ENCODE assay signal across 8 mouse cellular contexts in the genomic region with DNA sequence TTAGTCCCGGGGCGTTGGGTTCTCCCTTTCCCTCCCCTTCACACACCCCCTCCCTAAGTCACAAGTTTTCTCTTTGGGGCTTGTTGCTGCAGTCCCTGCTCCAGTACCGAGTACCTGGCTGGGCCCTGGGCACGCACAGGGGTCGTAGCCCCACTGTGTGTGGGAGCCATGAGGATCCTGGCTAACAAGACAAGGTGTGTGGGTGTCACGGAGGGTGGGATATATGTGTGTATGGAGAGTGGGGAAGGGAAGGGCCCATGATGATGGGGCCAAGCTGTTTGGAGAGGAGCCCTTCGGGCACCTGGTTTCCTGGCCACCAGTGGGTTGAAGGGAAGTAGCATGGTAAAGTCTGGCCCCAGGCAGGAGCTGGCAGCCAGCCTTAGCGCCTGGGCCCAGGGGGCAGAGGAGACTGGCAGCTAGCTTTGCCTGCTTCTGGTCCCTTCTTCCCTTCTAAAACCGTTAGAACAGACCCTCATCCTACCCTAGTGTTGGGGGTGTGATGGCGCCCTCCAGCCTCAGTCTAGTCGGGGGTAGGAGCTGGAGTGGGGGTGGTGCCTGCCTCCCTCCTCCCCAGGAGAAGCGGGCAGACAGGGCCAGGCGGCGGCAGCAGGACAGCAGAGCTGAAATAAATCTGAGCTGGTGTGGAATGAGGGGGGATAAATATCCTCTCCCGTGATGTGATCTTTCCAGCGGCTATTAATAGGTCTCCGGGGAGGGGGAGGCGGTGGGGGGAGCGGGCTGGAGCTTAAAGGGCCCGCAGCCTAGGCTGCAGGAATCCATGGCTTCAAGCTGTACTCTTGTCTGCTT. TPM values are rescaled to one million over a fixed set of nuclear protein-coding genes. Genes with fewer than 3 reads are reported as not detected.
DNase-seq lines count a peak whose midpoint lies in the region; ATAC-seq and TF ChIP-seq lines count a peak whose summit lies in the region.

No protein-coding gene starts in this region.

- peaks cover 83% of the 10 kb centered on the region for H3K79me2 ChIP-seq in C2C12 (ENCODE audit: control insufficient read depth, insufficient read depth)

- peak overlapping the region; percentile 99 for H3K27ac ChIP-seq in embryonic facial prominence, embryonic 13.5 days
- H3K27ac ChIP-seq in heart, postnatal 0 days (ENCODE audit: low read depth): peak overlapping the region; percentile 96
- H3K27ac ChIP-seq in limb, embryonic 12.5 days: peak overlapping the region; percentile 98
- H3K27ac ChIP-seq in neural tube, embryonic 14.5 days (ENCODE audit: low read depth, low read length): peak overlapping the region; percentile 77

- peak overlapping the region; percentile 50 for H3K4me3 ChIP-seq in C2C12 (ENCODE audit: insufficient read depth, poor library complexity, severe bottlenecking)
- peak overlapping the region; percentile 48 for H3K4me3 ChIP-seq in embryonic facial prominence, embryonic 13.5 days
- peak overlapping the region; percentile 47 for H3K4me3 ChIP-seq in heart, postnatal 0 days (ENCODE audit: low read depth, low read length)
- H3K4me3 ChIP-seq in limb, embryonic 12.5 days (replicated peaks): peak overlapping the region; percentile 49
- H3K4me3 ChIP-seq in neural tube, embryonic 14.5 days (ENCODE audit: low read depth, low read length): peak overlapping the region; percentile 35

- H3K27me3 ChIP-seq in C2C12 (ENCODE audit: control insufficient read depth, insufficient read depth, insufficient read length): no peaks in the 10 kb centered on the region
- no peaks in the 10 kb centered on the region for H3K27me3 ChIP-seq in embryonic facial prominence, embryonic 13.5 days
- H3K27me3 ChIP-seq in heart, postnatal 0 days (ENCODE audit: control insufficient read depth, insufficient read depth, low read length): no peaks in the 10 kb centered on the region
- no peaks in the 10 kb centered on the region for H3K27me3 ChIP-seq in limb, embryonic 12.5 days
- no peaks in the 10 kb centered on the region for H3K27me3 ChIP-seq in neural tube, embryonic 14.5 days (ENCODE audit: control insufficient read depth, insufficient read depth, low read length)

- peak overlapping the region; percentile 75 for H3K9ac ChIP-seq in embryonic facial prominence, embryonic 13.5 days
- H3K9ac ChIP-seq in heart, postnatal 0 days (replicated peaks; ENCODE audit: low read depth, low read length): peak overlapping the region; percentile 64
- peak overlapping the region; percentile 66 for H3K9ac ChIP-seq in limb, embryonic 12.5 days (replicated peaks)
- peak overlapping the region; percentile 56 for H3K9ac ChIP-seq in neural tube, embryonic 14.5 days (replicated peaks; ENCODE audit: low read depth, low read length)

- no peaks in the 10 kb centered on the region for H3K9me3 ChIP-seq in embryonic facial prominence, embryonic 13.5 days
- H3K9me3 ChIP-seq in heart, postnatal 0 days (replicated peaks; ENCODE audit: control insufficient read depth, low read length): no peaks in the 10 kb centered on the region
- no peaks in the 10 kb centered on the region for H3K9me3 ChIP-seq in limb, embryonic 12.5 days
- no peaks in the 10 kb centered on the region for H3K9me3 ChIP-seq in neural tube, embryonic 14.5 days (ENCODE audit: control insufficient read depth, low read length)

- peaks cover 46% of the 10 kb centered on the region for H3K79me3 ChIP-seq in C2C12 (ENCODE audit: low read depth)

- peak; percentile 33; the same call in 1 of the 2 replicates for TF ChIP-seq EP300 in heart, postnatal 0 days (IDR thresholded peaks at IDR 0.05; ENCODE audit: low read depth)

- peak overlapping the region; percentile 79 for H3K4me2 ChIP-seq in embryonic facial prominence, embryonic 13.5 days
- H3K4me2 ChIP-seq in heart, postnatal 0 days (ENCODE audit: low read depth, low read length): peak overlapping the region; percentile 62
- H3K4me2 ChIP-seq in limb, embryonic 12.5 days: peak overlapping the region; percentile 89
- H3K4me2 ChIP-seq in neural tube, embryonic 14.5 days (ENCODE audit: low read depth, low read length): peak overlapping the region; percentile 80

- no peak for TF ChIP-seq CTCF in C2C12 (IDR thresholded peaks at IDR 0.05; ENCODE audit: control insufficient read depth, insufficient read depth, insufficient read length)
- no peak for TF ChIP-seq CTCF in heart, postnatal 0 days (IDR thresholded peaks at IDR 0.05; ENCODE audit: low read depth)

- WGBS in embryonic facial prominence, embryonic 13.5 days: 2% methylated on average over 20 of the region's 20 CpGs
- WGBS in heart, postnatal 0 days: 8% methylated on average over 20 of the region's 20 CpGs
- 3% methylated on average over 20 of the region's 20 CpGs for WGBS in limb, embryonic 12.5 days
- WGBS in neural tube, embryonic 14.5 days: 6% methylated on average over 19 of the region's 20 CpGs

- H3K4me1 ChIP-seq in embryonic facial prominence, embryonic 13.5 days: peaks cover 89% of the 10 kb centered on the region
- H3K4me1 ChIP-seq in heart, postnatal 0 days (ENCODE audit: control insufficient read depth, insufficient read depth): peaks cover 56% of the 10 kb centered on the region
- peaks cover 74% of the 10 kb centered on the region for H3K4me1 ChIP-seq in limb, embryonic 12.5 days (replicated peaks)
- peaks cover 62% of the 10 kb centered on the region for H3K4me1 ChIP-seq in neural tube, embryonic 14.5 days (ENCODE audit: control insufficient read depth, insufficient read depth, low read length)

- H3K36me3 ChIP-seq in C2C12 (ENCODE audit: control insufficient read depth, insufficient read depth): peaks cover 24% of the 10 kb centered on the region
- peaks cover 35% of the 10 kb centered on the region for H3K36me3 ChIP-seq in embryonic facial prominence, embryonic 13.5 days
- H3K36me3 ChIP-seq in heart, postnatal 0 days (replicated peaks; ENCODE audit: control insufficient read depth, insufficient read depth, low read length): peaks cover 25% of the 10 kb centered on the region
- H3K36me3 ChIP-seq in limb, embryonic 12.5 days: peaks cover 45% of the 10 kb centered on the region
- no peaks in the 10 kb centered on the region for H3K36me3 ChIP-seq in neural tube, embryonic 14.5 days (ENCODE audit: control insufficient read depth, insufficient read depth, low read length)

- peak overlapping the region; percentile 47 for H3ac ChIP-seq in C2C12 (ENCODE audit: control insufficient read depth, insufficient read length, low read depth)

- peak; percentile 41 to 73 for DNase-seq in adrenal gland, adult (ENCODE audit: inconsistent age in 2 of 2, low spot score in 1 of 2)
- no peak for DNase-seq in adrenal gland, postnatal 4 days (ENCODE audit: low spot score in 2 of 2)
- DNase-seq in heart, postnatal 0 days (ENCODE audit: low spot score): peak; percentile 94

- no peak for ATAC-seq in embryonic facial prominence, embryonic 13.5 days (ENCODE audit: insufficient number of reproducible peaks, insufficient read depth, low FRiP score, low TSS enrichment, low read depth)
- ATAC-seq in heart, postnatal 0 days (ENCODE audit: insufficient read depth, low read depth): peak; percentile 68
- peak; percentile 23; the same call in 1 of the 2 replicates for ATAC-seq in limb, embryonic 12.5 days (ENCODE audit: insufficient number of reproducible peaks, insufficient read depth, low FRiP score, low TSS enrichment, low read depth)
- peak; percentile 43 for ATAC-seq in neural tube, embryonic 14.5 days (ENCODE audit: low read depth)
- ATAC-seq in erythroblast, adult 5-6 weeks (replicated peaks; ENCODE audit: low FRiP score, poor library complexity, severe bottlenecking): no peak

TF ChIP-seq in C2C12, 6 proteins besides CTCF, POLR2A, EP300 and RAD21 (continues in another document):
- TF ChIP-seq MYOG (IDR thresholded peaks at IDR 0.05; ENCODE audit: control insufficient read depth, extremely low read depth, insufficient read length) (no peak), CEBPB (IDR thresholded peaks at IDR 0.05; ENCODE audit: low read depth) (no peak), USF1 (IDR thresholded peaks at IDR 0.05; ENCODE audit: low read depth) (no peak), MAX (IDR thresholded peaks at IDR 0.05) (peak; percentile 5)

RNA-seq across cellular contexts. Expression of a gene that starts 16.9 kb away (rescaled TPM):
- 10 to 100 TPM; 86.4 to 97.9 TPM for total RNA-seq in adrenal gland, postnatal 4 days (2021)
- polyA plus RNA-seq in C2C12 (2012; fragmentation: generic; extraction: Trizol): 31.4 TPM
- 18.2 and 19.3 TPM in 2 replicates for polyA plus RNA-seq in embryonic facial prominence, embryonic 13.5 days (2015; fragmentation: Nextera tagmentation; extraction: Ambion mirVana)
- total RNA-seq in heart, postnatal 0 days (2014; rRNA removed; ENCODE audit: low replicate concordance): 12.4 and 33.9 TPM in 2 replicates
- polyA plus RNA-seq in heart, postnatal 0 days (2015; fragmentation: Nextera tagmentation; extraction: Ambion mirVana): 4.4 and 5.2 TPM in 2 replicates
- polyA plus RNA-seq in limb, embryonic 12.5 days (2016; fragmentation: Nextera tagmentation; extraction: Ambion mirVana): 14.3 and 17.3 TPM in 2 replicates
- polyA plus RNA-seq in neural tube, embryonic 14.5 days (2014; fragmentation: Nextera tagmentation; extraction: Ambion mirVana): 11.5 and 12.3 TPM in 2 replicates
- total RNA-seq in erythroblast, adult 5-6 weeks (2015; ENCODE audit: low replicate concordance): 0.77 and 0.84 TPM in 2 replicates
- total RNA-seq in erythroblast, adult 5-6 weeks (2017; ENCODE audit: low replicate concordance): 0.42 and 2.8 TPM in 2 replicates

RNA-seq across cellular contexts. Expression of a gene that starts 44.8 kb away (rescaled TPM):
- total RNA-seq in adrenal gland, postnatal 4 days (2021): not detected
- 0.04 TPM for polyA plus RNA-seq in C2C12 (2012; fragmentation: generic; extraction: Trizol)
- polyA plus RNA-seq in embryonic facial prominence, embryonic 13.5 days (2015; fragmentation: Nextera tagmentation; extraction: Ambion mirVana): 2.8 and 2.9 TPM in 2 replicates
- total RNA-seq in heart, postnatal 0 days (2014; rRNA removed; ENCODE audit: low replicate concordance): 18.0 TPM in 1 of 2 replicates, not detected in the other
- not detected in 2 replicates for polyA plus RNA-seq in heart, postnatal 0 days (2015; fragmentation: Nextera tagmentation; extraction: Ambion mirVana)
- 0.31 and 0.65 TPM in 2 replicates for polyA plus RNA-seq in limb, embryonic 12.5 days (2016; fragmentation: Nextera tagmentation; extraction: Ambion mirVana)
- polyA plus RNA-seq in neural tube, embryonic 14.5 days (2014; fragmentation: Nextera tagmentation; extraction: Ambion mirVana): not detected in 2 replicates
- total RNA-seq in erythroblast, adult 5-6 weeks (2015; ENCODE audit: low replicate concordance): not detected in 2 replicates
- not detected in 2 replicates for total RNA-seq in erythroblast, adult 5-6 weeks (2017; ENCODE audit: low replicate concordance)

RNA-seq across cellular contexts. Expression of a gene that starts 58.6 kb away (rescaled TPM):
- total RNA-seq in adrenal gland, postnatal 4 days (2021): not detected
- not detected for polyA plus RNA-seq in C2C12 (2012; fragmentation: generic; extraction: Trizol)
- polyA plus RNA-seq in embryonic facial prominence, embryonic 13.5 days (2015; fragmentation: Nextera tagmentation; extraction: Ambion mirVana): not detected in 2 replicates
- not detected in 2 replicates for total RNA-seq in heart, postnatal 0 days (2014; rRNA removed; ENCODE audit: low replicate concordance)
- not detected in 2 replicates for polyA plus RNA-seq in heart, postnatal 0 days (2015; fragmentation: Nextera tagmentation; extraction: Ambion mirVana)
- polyA plus RNA-seq in limb, embryonic 12.5 days (2016; fragmentation: Nextera tagmentation; extraction: Ambion mirVana): 0.18 TPM in 1 of 2 replicates, not detected in the other
- not detected in 2 replicates for polyA plus RNA-seq in neural tube, embryonic 14.5 days (2014; fragmentation: Nextera tagmentation; extraction: Ambion mirVana)
- total RNA-seq in erythroblast, adult 5-6 weeks (2015; ENCODE audit: low replicate concordance): not detected in 2 replicates
- total RNA-seq in erythroblast, adult 5-6 weeks (2017; ENCODE audit: low replicate concordance): not detected in 2 replicates

Comparison
In these comparisons a context has a peak if more than half of its experiments do, and no peak if none do; other contexts are left out.
1. DNase-seq: peak in adrenal gland, adult (2 of 2) and heart, postnatal 0 days (single experiment); none in adrenal gland, postnatal 4 days (0 of 2).
2. ATAC-seq: peak in heart, postnatal 0 days (single experiment), limb, embryonic 12.5 days (single experiment) and neural tube, embryonic 14.5 days (single experiment); none in embryonic facial prominence, embryonic 13.5 days (single experiment) and erythroblast, adult 5-6 weeks (single experiment).
3. Peak in every context shown above with its lines, with median percentiles within 50 percentile points of each other: H3K4me3 ChIP-seq, H3K27ac ChIP-seq, H3K4me2 ChIP-seq and H3K9ac ChIP-seq.